Mouse (Mus musculus) liver, embryonic 14.5 days (tissue): ENCODE measurements around the gene Erich6.

Experiments used
- CTCF ChIP-seq: IDR thresholded peaks from 2 replicates; pipeline ENCODE4 v1.5.1; 2016; ENCODE audit warnings: antibody characterized with exemption, low read depth, control low read depth
- EP300 ChIP-seq: IDR thresholded peaks from 2 replicates; pipeline ENCODE4 v1.6.1; 2016; ENCODE audit warnings: antibody characterized with exemption, low read depth

GRCm38 (mm10) chr3:58683346-58683745 is 46.3 kb upstream of the Erich6 start:
- TF ChIP-seq CTCF (no peak), EP300 (no peak)
